Mouse (Mus musculus) urinary bladder, postnatal 14 days (tissue): ENCODE data around the gene Kmt2c.
"Not testable (repeated sequence)": the region's sequence is repeated elsewhere in the genome, so short reads cannot be mapped to it uniquely, and the experiment has no call there.

Experiments
- DNase-seq: peaks from one replicate; pipeline ENCODE4 v3.0.0; 2021; ENCODE audit warnings: low spot score

The Kmt2c gene

GRCm38 (mm10) chr5:25379188-25379587 lies 119.4 kb downstream of the Kmt2c start:
- no peak for DNase-seq

DNA sequence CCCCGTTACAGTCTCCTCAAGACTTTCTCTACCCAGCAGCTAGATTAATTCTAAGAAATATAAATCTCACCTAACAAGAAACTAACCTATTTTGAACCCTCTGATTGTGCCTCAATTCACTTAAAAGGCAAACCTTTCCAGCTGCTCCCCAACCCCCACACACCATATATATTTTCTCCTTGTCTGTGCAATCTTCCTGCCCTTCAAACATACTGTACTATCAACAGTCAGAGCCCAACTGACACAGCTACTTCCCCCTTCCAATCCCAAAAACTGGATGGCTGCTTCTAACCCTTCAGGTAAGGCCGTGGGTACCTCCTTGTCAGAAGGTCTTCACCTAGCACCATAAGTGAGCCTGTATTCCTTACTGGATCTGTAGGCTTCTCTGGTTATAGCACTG lies 130.2 kb downstream of the Kmt2c start:
- no peak for DNase-seq

DNA sequence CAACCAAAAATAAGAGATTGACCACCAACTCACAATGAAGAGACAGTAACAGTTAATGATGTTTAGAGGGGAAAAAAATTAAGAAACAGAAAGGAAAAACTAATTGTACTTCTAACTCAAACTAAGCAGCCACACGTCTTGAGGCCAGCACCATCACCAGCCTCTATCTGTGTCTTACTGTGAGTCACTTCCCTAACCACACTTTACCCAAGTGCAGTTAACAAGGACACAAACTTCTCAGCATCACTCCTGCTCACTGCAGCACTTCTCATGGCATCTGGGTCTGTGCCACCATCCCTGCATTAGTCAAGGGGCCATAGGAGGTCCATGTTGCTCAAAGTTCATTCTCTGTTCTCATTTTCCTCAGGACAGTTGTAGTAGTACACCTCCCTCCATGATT lies 131.5 kb downstream of the Kmt2c start:
- no peak for DNase-seq

DNA sequence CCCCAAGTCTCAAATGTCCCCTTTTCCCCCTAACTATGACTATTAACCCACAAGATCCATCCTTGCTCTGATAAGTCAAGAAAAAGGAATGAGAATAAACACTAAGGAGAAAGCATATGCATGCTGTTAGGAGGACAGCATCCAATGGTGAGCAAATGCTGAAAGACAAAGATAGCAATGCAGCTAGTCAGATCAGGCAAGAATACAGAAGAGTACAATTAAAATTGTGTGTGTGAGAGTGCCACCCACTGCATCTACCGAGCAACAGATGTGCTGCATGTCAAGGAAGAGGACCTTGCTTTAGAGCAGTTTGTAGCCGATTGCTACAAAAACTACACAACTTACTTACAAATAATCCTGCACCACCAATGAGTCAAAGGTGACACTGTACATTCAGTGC lies 145.1 kb downstream of the Kmt2c start:
- no peak for DNase-seq

DNA sequence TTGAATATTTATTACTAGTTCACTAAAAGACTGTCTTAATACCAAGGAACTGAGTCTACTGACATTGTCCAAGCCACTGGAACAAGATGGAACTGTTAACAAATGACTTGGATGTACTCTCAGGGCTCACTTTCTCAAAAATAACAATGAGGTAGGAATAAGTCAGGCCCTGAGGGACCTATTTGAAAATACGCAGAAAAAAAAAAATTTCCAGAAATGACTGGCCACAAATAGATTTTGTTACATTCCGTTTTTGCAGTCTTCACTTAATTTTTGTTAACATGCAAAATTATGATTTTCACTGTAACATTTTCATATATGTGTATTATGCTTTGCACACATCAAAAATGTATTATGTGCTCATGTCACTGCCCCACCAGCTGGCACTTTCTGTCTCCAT lies 167.3 kb downstream of the Kmt2c start:
- DNase-seq = no peak

- peak; percentile 41 for DNase-seq
These were observed 184.7 kb downstream of the Kmt2c start for GRCm38 (mm10) chr5:25313881-25314280.

DNA sequence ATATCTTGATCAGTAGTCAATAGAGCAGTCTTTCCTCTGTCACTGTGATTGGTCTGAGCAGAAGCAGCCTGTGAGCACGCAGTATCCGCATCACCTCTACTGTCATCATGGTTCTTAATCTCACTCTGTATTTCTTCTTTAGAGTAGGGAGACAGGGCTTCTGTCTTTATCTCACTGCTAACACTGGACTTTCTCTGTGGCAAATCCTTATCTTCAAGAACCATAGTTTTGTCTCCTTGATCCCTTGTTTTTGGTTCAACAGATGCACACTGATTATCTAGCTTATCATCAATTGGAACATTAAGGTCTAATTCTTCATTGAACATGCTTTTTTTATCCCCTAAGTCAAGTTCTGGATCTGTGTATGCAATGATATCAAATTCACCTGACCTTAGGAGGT lies 188.4 kb downstream of the Kmt2c start:
- no peak for DNase-seq

DNA sequence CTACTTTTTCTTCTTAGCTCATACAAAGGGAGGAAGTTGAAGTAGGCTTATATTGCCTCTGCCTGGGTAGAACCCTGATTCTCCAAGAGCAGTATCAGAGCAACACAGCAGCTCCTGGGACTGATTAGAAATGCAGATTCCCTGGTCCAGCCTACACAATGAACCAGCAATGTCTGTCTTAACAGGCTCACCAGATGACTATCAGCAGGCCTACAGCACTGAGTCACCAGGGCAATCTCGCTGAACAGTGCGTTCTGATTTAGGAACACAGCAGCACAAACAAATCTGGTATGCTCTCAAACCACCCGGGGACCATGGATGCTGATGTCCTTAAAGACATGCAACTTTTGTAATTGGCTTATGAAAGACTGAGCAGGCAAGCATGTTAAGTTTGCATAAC lies 201.8 kb downstream of the Kmt2c start:
- peak; percentile 65 for DNase-seq

DNA sequence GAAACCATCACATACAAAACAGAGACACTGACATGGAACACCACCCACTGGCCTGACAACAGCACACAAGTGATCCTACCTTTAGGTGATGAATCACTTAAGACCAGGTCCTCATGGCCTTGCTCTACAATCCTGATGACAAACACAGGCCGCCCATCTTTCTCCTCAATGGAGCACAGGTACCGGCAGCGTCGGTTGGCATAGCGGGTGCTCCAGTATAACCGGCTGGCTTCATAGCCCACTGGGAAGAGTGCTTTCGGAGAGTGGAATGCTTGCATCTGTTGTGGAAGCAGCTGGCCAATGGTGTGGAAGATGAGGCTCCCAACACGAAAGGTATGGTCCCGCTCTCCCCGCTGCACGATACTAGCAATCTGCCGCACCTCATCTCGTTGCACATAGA lies 214.6 kb downstream of the Kmt2c start:
- DNase-seq = no peak

DNA sequence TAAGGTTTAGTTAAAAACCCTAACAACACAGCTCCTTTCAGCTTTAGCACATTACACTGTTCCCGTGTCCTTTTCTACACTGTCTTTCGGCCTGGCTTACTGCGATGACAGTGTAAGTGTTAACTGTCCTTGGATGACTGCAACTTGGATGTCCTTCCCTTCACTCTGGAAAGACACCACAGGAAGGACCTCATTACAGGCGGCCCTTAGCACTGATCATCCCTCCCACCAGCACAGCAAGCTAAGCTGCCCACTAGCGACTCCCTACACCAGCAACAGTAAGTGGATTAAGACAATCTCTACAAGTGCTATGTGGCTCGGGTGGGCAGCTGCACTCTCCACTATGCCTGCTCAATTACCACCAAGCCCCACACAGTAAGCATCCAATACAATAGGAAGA lies 222.2 kb downstream of the Kmt2c start:
- no peak for DNase-seq

- DNase-seq = no peak
These were observed 223.0 kb downstream of the Kmt2c start for GRCm38 (mm10) chr5:25275629-25276028.

- no peak for DNase-seq
These were observed 230.2 kb downstream of the Kmt2c start for GRCm38 (mm10) chr5:25268258-25268888.

DNA sequence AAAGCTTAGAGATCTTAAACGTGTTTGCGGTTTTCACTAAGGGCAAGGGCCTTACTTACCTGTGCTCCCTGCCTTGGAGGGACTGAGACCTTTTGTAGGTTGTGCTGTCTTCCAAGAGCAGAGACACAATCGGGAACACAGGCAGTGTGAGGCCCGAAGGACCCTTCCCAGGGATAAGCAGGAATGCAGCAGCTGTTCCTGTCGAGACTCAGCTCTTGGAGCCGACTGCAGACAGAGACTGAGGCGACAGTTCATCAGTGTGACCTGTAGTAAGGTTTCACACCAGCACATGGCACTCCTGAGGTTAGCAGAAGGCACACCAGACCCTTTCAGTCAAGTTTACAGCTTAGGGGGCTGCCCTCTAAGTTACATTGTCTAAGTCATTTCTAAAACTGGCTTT lies 236.3 kb downstream of the Kmt2c start:
- DNase-seq = no peak

DNA sequence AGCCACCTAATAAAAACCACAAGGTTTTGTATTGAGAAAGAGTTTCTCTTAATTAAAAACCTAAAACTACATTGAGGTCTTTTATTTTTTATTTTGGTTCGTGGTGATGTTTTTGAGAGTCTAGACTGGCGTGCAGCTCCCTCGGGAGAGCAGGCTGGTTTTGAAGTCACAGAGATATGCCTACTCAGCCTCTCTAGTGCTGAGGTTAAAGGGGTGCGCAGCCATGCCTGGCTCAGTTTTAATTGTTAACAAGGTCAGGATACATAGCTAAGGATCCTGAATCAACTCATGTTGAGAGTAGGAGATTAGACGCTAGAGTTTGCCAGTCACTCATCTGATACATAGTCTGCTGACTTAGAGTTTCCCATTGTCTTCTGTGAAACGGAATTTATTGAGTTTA lies 237.1 kb downstream of the Kmt2c start:
- no peak for DNase-seq

- DNase-seq = no peak
These were observed 241.9 kb downstream of the Kmt2c start for GRCm38 (mm10) chr5:25256686-25257085.

DNA sequence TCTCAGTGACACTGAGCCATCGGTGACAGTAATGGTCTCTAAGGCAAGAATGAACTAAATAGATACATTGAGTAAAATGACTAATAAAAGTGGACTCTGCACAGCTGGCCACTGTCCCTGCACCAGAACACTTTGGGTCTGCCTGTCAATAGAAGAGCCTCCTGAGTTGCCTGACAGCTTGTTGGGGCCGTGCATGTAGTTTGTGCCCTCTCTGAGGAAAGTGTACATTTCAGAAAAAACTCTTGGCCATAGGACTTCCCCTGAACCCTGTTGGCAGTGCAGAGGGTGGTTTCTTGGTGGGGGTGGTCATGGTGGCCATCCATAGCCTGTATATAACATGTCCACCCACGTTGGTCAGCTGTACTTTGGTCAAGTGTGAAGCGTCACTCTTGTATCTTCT lies 244.1 kb downstream of the Kmt2c start:
- no peak for DNase-seq

DNA sequence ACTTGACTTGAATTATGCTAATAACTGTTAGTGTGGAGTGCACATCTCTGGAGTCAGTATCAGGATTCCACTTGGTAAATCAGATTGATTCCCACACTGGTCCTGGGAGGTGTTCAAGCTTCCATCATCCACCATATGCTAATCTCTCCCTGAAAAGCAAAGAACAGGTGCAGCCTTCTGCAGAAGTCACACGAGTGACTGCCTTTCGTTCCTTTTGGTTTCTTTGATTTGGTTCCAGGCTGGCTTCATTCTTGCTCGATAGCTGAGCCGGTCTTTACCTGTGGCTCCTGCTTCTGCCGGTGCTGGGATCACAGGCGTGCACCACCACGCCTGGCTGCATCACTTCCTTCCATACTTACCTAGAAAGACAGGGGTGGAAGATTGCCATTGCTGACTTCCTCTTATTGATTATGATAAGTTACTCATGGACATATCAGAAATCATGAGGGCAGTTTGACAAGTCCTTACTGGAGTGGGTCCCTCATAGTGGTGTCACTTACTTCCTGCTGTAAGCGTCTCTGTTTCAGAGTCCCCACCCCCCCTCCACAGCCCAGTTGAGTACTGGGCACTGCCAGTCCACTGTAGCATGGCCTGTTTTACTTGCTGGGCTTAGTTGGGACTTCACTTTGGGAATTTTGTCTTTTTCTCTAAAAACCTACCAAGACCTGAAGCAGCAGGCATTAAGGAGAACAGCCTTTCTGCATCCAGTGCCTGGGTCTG lies 245.6 kb downstream of the Kmt2c start:
- no peak for DNase-seq

DNA sequence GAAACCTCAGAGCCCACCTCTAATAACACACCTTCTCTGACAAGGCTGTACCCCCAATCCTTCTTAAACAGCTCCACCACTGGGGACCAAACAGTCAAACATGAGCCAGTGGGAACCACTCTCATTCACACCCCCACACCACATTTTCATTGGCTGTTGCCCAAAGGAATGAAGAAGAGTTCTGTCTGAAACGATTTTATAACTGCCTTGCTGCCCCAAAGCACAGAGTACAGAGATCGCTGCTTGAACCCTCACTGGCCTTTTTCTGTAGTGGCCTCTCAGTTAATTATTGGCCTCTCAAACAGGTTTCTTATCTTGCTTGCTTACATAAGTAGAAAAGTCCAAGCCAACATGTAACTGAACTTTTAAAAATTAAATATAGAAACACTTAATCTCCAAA lies 246.2 kb downstream of the Kmt2c start:
- DNase-seq = no peak

- DNase-seq = no peak
These were observed 251.5 kb downstream of the Kmt2c start for GRCm38 (mm10) chr5:25247036-25247435.

- no peak for DNase-seq
These were observed 252.1 kb downstream of the Kmt2c start for GRCm38 (mm10) chr5:25246473-25246865.

DNA sequence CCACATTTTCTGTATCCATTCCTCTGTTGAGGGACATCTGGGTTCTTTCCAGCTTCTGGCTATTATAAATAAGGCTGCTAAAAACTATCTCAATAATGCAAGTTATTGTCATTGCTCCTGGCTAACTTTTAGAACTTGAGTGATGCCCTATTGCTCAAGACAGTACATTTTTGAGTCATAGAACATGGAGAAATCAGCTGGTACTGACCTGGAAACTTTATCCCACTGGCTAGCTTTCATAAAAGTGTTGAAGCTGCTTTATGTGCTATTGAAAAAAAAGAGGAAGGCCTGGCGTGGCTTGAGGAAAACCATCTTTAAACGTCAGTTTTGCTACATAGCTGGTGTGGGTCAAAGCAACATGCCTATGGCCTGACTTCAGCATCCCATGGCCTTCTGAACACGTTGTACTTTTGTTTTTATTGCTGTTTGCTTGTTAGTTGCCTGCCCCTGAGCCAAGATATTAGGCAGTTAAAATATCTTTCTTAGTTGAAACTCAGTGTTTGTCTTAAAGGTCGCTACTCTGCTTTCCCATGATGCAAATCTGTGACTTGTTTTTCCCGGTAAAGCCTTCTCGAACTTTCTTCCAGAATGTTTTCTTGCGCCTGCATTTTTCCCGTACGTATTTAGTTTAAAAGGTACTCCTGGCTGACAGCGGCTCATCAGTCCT lies 252.6 kb downstream of the Kmt2c start:
- no peak for DNase-seq

DNA sequence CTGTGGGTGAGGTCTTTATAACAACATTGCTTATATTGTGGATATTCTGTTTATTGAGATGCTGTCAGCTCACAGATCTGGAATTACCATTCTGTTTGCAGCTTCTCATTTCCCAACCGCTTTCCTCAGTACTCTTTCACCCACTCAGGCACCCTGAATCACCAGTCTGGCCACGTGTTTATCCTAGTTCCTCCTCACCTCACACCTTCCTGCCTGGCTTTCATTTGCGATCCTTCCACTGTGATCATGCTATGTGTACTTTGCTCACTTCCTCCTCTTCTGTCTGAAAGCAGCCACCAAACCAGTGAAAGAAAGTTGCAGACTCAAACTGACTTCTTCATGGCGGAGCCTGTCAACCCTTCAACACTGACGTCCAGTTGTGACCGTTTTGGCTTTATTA lies 255.5 kb downstream of the Kmt2c start:
- peak; percentile 14 for DNase-seq

DNA sequence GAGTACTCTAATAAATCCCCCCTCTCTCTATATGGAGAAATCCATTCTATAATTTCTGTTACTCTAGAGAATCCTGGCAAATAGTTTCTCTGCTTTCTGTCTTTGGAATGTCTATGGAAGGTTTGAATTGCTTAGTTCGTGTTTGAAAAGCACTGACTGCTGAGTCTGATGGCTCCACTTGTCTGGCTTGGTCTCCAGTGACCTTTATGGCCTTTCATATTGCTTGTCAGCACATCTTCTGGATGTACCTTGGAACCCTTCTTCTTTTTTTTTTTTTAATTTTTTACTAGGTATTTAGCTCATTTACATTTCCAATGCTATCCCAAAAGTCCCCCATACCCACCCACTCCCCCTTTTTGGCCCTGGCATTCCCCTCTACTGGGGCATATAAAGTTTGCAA lies 274.2 kb downstream of the Kmt2c start:
- DNase-seq = not testable (repeated sequence)
